Mouse (Mus musculus): Measurements from ENCODE around the gene Cd2bp2.
A peak's percentile ranks its signal among the peaks of the same experiment; 100 is the strongest.

DNA sequence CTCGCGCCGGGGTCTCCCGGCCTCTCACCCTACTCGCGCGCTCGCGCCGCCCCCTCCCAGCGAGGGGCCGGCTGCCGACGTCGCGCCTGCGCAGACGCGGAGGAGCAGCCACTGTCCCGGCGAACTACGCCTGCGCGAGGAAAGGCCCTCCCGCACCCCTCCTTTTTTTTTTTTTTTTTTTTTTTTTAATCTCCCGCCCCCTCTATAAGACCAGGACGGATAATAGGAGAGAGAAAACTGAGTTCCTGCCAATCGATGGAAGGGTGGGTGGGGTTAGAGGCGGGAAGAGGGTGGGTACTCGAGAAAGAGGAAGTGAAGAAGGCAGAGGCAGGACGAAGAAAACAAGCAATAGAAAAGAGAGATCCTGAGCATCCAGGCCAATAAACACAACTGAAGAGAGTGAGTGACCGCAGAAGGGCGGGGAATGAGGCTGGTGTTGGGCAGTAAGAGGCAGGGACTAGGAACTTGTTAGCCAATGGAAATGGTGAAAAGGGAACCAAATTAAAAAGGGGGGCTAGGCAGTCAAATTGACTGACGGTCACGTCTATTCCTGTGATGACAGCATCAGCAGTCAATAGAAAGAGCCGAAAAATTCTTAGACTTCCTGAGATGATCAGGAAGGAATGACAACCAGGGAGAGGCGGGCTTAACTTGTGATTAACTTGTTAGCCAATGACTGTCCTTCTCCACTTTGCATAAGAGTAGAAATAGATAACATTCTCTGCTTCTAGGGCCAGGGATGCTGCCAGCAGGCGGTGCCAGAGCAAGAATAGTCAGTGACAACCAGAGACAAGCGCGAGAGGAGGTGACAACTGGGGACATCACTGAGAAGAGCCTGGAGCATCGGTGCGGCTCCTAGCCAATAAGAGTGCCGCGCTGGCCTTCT, 12.9 kb upstream of the Cd2bp2 start, which contains the start of gene Mylpf:
- TF ChIP-seq CTCF (conservative IDR thresholded peaks at IDR 0.05; ENCODE audit: insufficient read depth, insufficient read length, low read depth, low read length) (peak; percentile 69), POLR2A (IDR thresholded peaks at IDR 0.05; ENCODE audit: low read depth, low read length) (peak; percentile 30)

Measured in kidney, adult 2 months (tissue).